Mouse (Mus musculus): ENCODE measurements around the gene Tmprss5. TPM values are rescaled to one million over a fixed set of nuclear protein-coding genes. Genes with fewer than 3 reads are reported as not detected.
A peak's percentile ranks its signal among the peaks of the same experiment; 100 is the strongest.

The Tmprss5 gene
- 0.83 TPM in 1 of 2 replicates, not detected in the other for total RNA-seq (2021)
- long read RNA-seq, experiment 1 = 0 reads
- long read RNA-seq, experiment 2, partial matches to known transcripts = 0 of 1 reads
- long read RNA-seq, experiment 2, other reads (novel, unspliced or antisense) = 1 of 1 reads

GRCm38 (mm10) chr9:49081107-49081506 is at the start of gene Tmprss5:
Tmprss5 (plus strand) TSS chr9:49081260.
- DNase-seq = no peak

DNA sequence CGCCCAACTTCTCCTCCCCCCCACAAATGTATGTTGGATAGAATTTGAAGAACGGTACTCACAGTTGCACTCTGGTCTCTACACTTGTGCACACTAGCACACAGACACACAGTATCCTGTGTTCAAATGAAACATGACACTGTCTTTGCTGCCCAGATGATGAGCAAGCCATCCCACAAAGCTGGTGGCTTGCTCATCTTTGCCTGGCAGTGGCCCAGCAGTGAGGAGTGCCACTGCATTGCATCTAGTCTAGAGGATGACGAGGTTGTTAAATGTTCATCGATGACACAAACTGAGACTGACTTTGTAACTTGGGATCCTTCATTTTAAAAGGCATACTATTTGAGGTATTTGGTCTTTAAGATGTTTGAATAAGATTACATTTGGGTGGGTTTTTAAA is 46.3 kb upstream of the Tmprss5 start:
- DNase-seq = peak; percentile 42

DNA sequence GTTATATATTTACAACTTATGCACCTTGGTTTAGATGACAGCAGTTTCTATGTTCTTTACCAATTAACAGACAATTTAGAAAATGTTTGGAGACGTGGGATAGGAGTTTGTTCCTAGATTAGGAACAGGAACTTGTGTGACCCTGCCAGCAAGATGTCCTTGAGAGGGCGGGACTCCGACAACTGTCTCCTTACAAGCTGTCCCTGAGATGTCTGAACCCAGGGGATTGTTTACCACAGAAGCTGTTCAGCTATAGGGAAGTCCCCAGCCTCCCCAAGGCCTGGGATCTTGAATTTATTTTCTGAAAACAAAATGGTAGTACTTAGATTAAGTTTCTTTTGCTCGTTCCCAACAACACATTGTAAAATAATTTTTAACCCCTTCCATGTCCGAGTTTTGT is 30.2 kb upstream of the Tmprss5 start:
- peak; percentile 30 for DNase-seq

DNA sequence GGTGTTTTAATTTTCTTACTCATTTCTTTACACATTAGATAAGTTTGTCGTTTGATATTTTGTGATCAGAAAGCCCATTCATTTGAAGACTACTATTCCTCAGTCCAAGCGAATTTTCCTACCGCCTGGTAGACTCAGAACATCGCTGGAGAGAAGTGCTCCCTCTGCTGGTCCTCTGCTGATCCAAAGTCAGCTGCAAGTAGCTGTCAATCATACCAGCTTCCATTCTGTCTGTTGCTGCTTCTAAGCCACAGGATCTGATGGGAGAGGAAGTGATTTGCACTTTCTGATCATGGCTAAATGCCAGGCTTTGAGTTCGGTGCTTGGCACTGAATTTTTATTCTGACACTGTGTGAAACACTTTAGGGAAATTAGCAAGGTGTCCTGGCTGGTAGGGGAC is 29.7 kb upstream of the Tmprss5 start:
- DNase-seq = peak; percentile 79

GRCm38 (mm10) chr9:49054028-49054427 is 27.0 kb upstream of the Tmprss5 start:
- no peak for DNase-seq

- DNase-seq = peak; percentile 97
These were observed 25.5 kb upstream of the Tmprss5 start, which contains the start of gene Zw10 for GRCm38 (mm10) chr9:49055333-49056205. Zw10 (plus strand) TSS chr9:49055613.

- no peak for DNase-seq
These were observed 4.2 kb upstream of the Tmprss5 start for GRCm38 (mm10) chr9:49076847-49077246.

- DNase-seq = peak; percentile 86
These were observed 501 bp downstream of the Tmprss5 start for GRCm38 (mm10) chr9:49081561-49081960.

- no peak for DNase-seq
These were observed 6.3 kb downstream of the Tmprss5 start for GRCm38 (mm10) chr9:49087317-49087716.

GRCm38 (mm10) chr9:49098871-49099270 is 17.8 kb downstream of the Tmprss5 start:
- no peak for DNase-seq

- DNase-seq = no peak
These were observed 21.3 kb downstream of the Tmprss5 start for GRCm38 (mm10) chr9:49102328-49102727.

GRCm38 (mm10) chr9:49109101-49109500 is 28.0 kb downstream of the Tmprss5 start:
- no peak for DNase-seq

DNA sequence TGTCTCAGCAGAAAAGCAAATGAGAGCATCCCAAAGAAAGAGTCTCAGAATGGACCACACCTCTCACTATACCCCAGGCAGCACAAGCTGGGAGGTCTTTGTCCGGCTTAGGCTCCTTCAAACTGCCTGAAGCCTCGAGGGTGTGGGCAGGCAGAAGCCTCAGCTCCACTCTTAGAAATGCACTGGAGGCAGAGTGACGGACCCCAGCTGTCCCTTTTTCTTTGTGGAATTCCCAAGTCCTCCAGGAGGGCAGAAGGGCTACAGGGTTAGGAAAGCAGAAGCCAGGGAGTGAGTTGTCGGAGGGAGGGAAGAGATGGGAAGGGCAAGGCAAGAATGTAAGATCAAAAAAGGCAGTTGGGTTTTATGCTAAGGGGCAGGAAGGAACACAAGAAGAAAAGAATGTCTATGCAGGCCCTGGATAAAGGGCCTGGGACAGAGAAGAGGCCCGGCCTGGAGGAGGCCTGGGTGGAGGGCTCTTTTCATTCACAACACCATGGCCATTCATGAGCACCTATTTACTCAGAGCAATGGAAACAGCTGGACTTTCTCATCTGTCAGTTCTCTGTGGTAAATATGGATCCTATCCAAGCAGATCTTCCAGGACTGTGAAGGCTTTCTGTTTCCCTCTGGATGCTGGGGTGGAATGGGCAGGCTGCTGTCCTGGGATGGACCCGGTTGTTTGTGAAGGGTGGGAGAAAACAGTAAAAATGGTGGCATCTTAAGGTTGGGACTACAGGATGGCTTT is 29.6 kb downstream of the Tmprss5 start:
- DNase-seq = no peak

GRCm38 (mm10) chr9:49111296-49111695 is 30.2 kb downstream of the Tmprss5 start:
- DNase-seq = no peak

DNA sequence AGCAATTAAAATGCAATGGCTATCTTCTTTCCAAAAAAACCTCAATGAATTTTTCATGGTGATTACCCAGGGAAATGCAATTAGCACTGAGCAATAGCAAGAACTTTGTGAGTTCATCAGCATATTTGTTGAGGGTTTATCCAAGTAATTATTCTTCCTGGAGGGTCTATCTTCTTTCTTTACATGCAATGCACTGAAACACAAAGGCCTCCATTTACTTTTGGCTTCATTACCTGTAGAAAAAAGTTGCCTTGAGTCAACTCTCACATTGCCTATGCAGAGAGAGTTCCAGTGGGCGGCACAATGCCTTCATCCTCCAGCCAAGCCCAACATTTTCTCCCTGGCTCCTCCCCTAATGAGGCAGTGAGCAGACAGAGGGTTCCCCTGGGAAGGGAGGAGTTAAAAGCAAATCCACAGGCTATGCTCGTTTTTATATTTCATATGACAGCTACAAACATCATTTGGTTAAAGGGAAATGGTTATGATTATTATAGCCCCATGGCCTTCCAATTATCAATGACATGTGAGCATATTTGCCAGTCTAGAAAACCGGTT is 37.3 kb downstream of the Tmprss5 start:
- no peak for DNase-seq

DNA sequence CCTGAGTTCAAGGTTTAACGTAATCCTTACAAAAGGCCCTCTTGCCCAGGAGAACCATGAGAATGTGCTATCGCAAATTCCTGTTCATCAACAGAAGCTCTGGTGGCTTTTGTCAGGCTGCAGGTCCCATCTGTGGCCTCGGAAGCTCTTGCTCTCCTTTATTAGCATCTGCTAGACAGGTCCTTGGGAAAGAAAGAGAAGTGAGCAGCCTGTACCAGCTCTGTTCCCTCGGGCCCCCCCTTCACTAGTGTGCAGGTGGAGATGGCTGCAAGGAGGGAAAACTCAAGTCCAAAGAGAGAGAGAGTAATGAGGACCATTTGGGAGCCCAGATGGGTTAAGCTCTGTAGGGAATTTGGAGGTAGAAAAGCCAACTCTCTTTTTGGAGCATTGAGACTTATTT is 38.7 kb downstream of the Tmprss5 start:
- no peak for DNase-seq

GRCm38 (mm10) chr9:49125706-49126105 is 44.6 kb downstream of the Tmprss5 start:
- DNase-seq = no peak

- DNase-seq = no peak
These were observed 49.5 kb downstream of the Tmprss5 start for GRCm38 (mm10) chr9:49130514-49131010.

DNA sequence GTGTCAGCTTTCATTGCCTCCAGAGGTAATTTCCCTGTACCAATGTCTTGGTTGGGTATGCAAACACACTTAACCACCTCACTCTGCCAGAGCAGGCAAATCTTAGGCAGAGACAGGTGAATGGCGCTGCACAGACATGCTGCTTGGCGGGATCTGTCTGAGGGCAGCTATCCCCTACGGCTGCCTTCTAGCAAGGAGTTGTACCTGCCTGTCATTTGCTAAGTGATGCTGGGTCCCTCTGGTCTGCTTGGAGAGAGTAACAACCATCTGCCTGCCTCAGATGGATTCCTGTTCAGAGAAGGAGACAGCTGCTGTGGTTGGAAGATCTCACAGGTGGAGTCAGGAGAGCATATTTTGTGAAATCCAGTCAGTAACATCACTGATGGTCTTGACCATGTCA is 62.8 kb downstream of the Tmprss5 start:
- DNase-seq = no peak

DNA sequence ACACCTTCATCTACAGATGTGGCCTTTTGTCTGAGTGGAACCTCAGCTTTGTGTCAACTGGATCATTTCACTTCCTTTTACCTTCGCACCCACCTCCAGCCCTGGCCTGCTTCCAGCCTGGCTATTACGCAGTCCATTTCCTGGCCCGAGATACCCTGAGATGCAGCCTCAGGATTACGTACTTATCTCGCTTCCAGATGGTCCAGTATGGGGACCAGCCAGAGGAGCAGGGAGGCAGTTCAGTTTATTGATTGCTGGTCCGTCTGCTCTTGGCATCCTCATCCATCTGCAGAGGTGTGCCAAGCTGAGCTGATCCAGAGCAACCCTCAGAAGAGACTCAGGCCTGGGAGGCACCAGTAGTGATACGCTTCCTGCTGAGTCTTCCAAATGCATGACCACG is 64.7 kb downstream of the Tmprss5 start:
- no peak for DNase-seq

DNA sequence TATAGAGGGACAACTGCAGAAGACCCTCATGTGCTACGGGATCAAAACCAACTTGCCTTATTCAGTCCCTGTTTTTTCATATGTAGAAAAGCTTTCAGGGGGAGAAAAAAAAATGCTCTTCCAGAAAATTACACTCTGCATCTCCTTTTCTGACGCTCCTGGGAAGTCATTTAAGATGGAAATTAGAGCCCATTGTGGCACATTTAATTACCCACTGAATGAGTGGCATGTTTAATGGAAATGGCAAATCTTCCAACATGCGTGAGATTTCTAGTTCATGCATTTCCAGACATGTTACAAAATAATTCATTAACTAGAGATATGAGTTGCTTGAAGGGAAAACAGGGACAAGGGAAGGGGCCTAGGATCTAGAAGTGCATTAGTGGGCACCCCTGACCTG is 66.0 kb downstream of the Tmprss5 start:
- DNase-seq = no peak
